Mouse (Mus musculus): ENCODE data around the gene Ttbk1. TPM values are rescaled to one million over a fixed set of nuclear protein-coding genes. Genes with fewer than 3 reads are reported as not detected.

The Ttbk1 gene
- polyA plus RNA-seq, 1 experiment = 0.06 TPM

DNA sequence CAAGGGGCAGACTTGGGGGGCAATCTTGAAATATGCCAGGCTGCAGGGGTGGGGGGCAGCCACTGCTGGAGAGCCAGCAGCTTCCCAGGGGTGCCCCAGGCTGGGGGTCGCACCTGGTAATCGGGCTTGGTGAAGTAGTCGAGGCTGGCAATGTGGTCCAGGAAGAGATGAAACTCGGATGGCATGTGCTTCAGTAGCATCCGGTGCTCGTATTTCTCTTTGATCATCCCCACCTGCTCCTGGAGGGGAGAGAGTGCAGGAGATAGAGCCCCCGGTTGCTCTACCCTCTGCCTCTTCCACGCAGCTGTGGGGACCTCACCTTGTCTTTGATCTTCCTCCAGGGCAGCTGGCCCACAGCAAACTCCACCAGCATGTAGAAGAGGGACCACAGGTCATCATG lies 10.9 kb downstream of the Ttbk1 start:
- DNase-seq (ENCODE audit: low spot score) = no peak

DNA sequence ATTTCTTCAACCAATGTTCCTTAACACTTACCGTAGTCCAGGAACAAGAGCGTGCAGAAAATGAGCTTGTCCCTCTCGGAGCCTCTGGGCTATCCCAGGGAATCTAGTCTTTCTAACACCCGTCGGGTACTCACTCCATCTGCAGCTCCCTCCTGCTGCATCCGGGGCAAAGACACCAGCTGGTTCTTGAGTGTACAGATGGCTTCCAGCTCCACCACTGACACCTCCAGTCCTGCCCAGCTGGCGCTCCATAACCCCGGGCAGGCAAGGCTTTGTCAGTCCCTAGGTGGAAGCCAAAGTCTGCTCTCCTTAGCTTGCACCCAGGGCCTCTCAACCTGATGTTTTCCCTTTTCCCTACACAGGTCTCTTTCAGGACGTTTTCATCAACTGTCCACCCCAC lies 19.6 kb downstream of the Ttbk1 start:
- no peak for DNase-seq (ENCODE audit: low spot score)

DNA sequence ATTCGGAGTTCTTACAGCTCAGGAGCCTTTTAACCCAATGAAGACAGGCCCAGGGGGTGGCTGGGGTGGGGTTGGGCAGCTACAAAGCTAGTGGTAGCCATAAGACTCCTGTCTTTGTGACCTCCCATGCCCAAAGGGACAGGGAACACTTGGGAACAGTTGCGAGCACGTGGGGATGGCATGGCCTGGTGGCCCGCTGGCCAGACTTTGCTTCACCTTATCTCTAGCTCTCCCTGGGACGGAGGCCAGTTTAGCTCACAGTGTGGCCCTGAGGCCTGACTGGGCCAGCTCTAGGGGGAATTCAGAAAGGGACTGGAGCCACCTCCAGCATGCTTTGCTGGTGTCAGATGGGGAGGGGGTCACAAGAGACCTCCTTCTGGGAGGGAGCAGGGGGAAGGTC lies 25.2 kb downstream of the Ttbk1 start:
- DNase-seq (ENCODE audit: low spot score) = no peak

- DNase-seq (ENCODE audit: low spot score) = no peak
These were observed 26.1 kb downstream of the Ttbk1 start for GRCm38 (mm10) chr17:46461347-46461746.

DNA sequence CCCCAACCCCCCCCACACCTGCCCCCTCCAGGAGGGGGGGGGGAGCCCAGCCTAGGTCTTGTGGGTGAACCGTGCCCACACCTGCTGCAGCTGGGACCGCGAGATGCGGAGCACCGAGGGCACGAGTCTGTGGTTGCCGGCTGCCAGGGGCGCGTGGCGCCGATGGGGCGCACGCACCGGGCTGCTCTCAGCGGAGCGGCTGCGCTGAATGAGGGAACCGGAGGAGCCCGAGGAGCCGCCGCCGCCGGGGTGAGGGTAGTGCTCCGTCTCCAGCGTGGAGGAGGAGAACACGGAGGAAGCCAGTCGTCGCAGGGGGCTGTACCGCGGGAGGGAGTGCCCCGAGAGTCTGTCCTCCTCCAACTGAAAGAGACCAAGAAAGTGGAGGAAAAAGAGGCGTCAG lies 26.8 kb downstream of the Ttbk1 start:
- no peak for DNase-seq (ENCODE audit: low spot score)

DNA sequence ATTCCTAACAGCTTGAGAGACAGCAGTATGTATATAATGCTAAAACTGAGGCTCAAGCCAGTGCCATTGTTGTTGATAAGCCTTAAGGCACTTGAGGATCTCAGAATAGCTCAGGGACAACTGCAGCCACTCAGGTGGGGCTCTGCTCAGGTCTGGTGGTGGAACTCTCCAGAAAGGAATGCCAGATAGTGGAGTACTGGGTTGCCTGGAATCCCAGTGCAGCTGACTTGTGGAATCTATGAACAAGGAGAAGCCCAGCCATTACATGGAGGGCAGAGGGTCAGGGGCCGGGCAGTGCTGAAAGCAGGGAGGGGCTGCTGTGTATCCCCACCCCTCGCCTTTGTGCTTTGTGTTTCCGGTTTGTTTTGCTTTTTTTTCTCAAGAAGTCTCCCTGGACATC lies 29.0 kb downstream of the Ttbk1 start:
- no peak for DNase-seq (ENCODE audit: low spot score)

- no peak for DNase-seq (ENCODE audit: low spot score)
These were observed 29.7 kb downstream of the Ttbk1 start for GRCm38 (mm10) chr17:46457791-46458190.

GRCm38 (mm10) chr17:46455110-46455691 lies 32.3 kb downstream of the Ttbk1 start:
- DNase-seq (ENCODE audit: low spot score) = peak; percentile 33

DNA sequence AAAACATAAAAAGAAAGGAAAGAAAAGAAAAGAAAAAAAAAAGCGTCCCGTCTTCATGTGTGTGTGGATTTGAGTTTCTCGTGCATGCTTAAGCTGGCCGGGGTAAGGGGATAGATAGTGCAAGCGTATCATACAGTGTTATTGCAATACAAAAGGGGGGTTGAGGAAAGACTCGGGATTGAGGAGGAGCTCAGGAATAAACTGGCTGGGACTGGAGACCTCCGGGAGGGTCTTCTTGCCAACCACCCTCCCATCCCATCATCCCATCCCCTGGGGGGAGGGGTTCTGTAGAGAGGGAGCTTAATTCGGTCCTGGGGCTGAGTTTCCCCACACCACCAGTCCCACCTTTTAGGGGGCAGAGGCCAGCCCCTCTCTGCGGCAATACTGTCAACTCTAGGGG lies 32.9 kb downstream of the Ttbk1 start:
- no peak for DNase-seq (ENCODE audit: low spot score)

GRCm38 (mm10) chr17:46453970-46454411 lies 33.5 kb downstream of the Ttbk1 start:
- no peak for DNase-seq (ENCODE audit: low spot score)

DNA sequence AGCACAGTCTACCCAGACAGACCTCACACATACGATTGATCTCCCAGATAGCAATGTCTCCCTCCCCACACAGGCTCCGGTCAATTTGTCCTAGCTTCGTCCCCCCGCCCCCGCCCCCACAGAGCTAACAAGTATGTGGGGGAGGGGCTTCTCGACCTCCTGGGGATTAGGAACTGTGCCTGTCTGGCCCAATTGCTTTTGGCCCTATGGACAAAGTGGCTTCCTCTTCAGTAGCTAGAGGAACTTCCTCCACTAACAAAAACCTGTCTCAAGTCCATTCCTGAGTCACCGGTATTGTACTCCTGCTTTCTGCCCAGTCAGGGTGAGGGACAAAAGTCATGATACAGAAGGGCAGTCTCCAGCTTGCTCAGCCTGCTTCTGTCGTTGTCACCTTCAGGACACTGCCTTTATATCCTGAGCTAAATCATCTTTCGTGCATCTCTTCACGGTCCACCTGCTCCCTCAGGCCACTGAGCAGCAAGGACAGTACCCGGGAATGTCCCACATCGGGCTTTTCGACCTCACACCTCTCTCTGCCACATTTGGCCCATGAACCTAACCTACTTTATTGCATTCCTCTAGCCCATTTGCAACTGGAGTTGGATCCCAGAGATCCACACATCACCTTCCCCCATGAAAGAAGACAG lies 34.0 kb downstream of the Ttbk1 start:
- DNase-seq (ENCODE audit: low spot score) = no peak

DNA sequence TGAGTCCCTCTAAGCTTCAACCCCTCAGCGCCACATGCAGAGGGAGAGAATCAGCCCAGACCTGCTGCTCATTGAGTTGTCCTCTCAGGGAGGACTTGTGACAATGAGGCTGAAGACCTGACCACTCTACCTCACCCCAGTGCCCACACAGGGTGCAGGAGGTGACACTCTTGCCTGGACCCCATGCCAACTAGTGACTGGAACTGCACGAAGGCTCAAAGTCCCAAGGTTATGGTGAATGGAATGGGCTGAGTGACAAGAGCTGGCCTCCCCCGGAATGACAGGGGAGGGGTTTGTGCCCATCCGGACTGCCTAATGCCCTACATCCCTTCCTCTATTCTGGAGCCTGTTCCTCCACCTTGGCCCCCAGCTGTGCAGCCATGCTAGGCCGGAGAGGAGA lies 34.8 kb downstream of the Ttbk1 start:
- DNase-seq (ENCODE audit: low spot score) = no peak

DNA sequence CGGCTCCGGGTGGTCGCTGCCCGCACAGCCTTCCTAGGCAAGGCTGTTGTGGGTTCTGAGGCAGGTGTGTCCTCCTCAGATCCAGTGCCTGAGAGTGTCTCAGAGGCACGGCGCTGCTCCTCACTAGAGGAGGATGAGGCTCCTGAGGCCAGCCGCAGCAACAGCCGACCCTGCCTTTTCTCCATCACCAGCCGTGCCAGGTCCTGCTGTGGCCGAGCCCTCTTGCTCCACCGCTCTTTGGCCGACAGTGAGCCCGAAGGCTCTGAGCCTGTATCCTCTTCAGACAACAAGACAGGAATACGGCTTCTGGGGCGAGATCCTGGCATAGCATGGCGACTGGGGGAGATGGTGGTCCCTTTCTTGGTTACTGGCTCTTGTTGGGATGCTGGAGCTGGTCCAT lies 41.2 kb downstream of the Ttbk1 start:
- no peak for DNase-seq (ENCODE audit: low spot score)

DNA sequence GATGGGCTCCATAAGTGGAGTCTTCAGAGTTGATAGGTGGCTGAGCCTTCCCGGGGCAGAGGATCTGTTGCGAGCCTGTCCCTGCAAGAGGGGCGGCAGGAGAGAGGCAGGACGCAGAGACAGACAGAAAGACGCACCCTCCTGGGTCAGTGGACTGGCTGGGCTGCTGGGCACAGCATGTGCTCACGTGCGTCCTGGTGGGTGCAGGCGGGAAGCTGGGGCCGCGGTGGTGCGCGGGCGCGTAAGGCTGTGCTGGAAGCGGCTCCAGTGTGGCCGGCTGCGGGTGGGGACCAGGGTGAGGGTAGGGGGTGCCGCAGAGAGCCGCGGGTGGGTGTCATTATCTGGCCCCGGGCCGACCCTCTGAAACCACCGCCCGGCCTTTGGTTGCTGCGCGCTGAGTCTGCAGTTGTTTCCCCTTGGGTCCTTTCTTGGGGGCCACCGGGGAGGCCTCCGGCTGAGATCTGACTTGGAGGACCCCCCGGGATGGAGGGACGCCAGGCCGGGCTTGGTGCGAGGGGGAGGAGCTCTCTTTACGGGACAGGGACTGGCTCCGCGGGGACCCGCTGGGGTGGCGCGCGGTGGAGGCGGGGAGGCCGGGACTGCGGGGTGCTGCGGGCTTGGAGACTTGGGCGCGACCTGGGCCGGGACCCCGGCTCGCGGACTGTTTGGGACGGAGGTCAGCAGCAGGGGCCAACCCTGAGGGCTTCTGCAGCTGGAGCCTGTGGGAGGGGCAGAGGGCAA lies 42.5 kb downstream of the Ttbk1 start:
- no peak for DNase-seq (ENCODE audit: low spot score)

DNA sequence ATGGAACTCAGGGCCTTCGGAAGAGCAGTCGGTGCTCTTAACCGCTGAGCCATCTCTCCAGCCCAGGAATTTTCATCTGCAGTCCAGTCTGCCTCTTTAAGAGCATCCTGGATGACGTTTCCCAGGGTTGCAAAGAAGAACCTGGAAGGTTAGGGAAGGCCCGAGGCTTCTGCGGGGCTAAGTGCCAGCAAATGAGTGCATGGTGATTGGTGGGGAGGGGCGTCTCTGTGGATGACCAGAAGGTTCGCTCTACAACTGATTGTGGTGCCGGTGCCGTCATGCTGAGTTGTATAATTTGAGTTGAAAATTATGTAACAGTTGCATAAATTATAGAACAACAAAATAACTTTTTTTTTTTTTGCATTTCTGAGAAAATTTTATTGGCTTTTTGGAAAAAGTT lies 48.3 kb downstream of the Ttbk1 start:
- DNase-seq (ENCODE audit: low spot score) = no peak

- DNase-seq (ENCODE audit: low spot score) = no peak
These were observed 49.1 kb downstream of the Ttbk1 start, which contains the start of gene Slc22a7 for GRCm38 (mm10) chr17:46438298-46438873. Gene Slc22a7 (minus strand): TSS chr17:46438457.

DNA sequence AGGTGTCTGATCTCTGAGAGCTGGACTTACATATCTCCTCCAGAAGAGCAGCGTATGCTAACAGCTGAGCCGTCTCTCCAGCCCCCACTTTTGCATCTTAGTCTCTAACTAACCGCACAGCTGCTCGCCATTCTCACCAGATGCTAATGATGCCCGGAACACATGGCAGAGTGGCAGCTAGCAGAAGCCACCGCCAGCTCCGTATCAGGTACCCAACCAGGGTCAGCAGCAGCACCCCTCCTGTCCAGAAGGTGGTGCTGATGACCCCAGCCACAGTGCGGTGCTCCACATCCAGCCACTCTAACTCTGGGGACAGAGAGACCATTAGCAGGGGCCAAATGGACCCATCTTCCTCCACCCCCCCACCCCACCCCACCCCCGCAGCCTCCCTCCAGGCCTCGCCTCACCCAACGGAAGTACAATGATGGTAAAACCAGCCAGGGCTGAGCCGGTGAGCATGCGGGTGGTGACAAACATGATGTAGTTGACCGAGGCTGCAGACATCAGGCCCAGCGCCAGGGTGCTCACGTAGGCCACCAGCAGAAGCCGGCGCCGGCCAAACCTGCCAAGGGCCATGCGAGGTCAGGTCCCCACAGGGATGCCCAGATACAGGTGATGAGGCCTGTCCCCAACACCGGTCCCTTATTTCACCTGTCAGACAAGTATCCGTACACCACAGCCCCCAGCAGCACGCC lies 50.7 kb downstream of the Ttbk1 start:
- DNase-seq (ENCODE audit: low spot score) = peak; percentile 20

DNA sequence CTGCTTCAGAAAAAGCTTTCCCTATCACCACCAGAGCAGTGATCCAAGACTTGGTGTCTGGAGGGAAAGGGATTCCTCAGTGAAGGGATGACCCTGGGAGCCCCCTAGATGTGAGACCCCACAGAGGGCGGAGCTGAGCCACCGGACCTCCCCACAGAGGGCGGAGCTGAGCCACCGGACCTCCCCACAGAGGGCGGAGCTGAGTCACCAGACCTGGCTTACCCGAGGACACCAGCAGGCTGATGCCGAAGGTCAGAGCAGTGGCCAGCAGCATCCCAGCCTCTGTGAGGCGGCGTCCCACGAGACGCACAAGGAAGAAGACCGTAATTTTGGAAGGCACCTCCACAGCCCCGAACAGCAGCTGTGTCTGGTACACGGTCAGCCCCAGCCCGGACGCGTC lies 53.8 kb downstream of the Ttbk1 start:
- peak; percentile 23 for DNase-seq (ENCODE audit: low spot score)

GRCm38 (mm10) chr17:46428761-46429414 lies 58.6 kb downstream of the Ttbk1 start, which contains the start of gene Crip3:
Gene Crip3 (plus strand): TSS chr17:46428926.
- DNase-seq (ENCODE audit: low spot score) = no peak

DNA sequence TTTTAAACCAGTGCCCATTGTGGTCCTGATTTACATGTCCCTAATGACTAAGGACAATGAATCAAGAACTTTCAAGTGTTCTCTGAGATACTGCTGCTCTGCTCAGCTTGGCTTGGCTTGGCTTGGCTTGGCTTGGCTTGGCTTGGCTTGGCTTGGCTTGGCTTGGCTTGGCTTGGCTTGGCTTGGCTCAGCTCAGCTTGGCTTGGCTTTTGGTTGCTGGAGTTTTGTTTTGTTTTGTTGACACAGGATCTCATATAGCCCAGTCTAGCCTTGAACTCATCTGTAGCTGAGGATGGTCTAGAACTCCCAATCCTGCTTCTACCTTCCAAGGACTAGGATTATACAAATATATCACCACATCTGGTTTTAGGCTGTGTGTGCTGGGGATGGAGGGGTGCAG lies 61.0 kb downstream of the Ttbk1 start:
- no peak for DNase-seq (ENCODE audit: low spot score)

DNA sequence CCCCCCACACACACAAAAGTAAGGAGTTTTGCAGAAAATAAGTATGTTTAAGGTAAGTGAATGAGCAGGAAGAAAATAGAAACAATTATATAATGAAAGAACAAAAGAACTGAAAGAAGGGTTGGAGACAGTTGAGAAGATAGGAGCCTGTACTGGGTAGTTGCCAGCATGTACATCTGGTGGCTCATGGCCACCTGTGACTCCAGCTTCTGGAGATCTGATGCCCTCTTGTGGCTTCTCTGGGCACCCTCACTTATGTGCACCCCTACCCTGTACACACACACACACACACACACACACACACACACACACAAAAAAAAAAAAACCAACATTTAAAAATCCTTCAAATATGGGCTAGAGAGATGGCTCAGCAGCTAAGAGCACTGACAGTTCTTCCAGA lies 67.8 kb downstream of the Ttbk1 start:
- no peak for DNase-seq (ENCODE audit: low spot score)

- no peak for DNase-seq (ENCODE audit: low spot score)
These were observed 68.8 kb downstream of the Ttbk1 start for GRCm38 (mm10) chr17:46418628-46419027.

Data from urinary bladder, adult 2 months (tissue).